Mouse (Mus musculus): Measurements from ENCODE around the gene Lamtor3. TPM values are rescaled to one million over a fixed set of nuclear protein-coding genes. Genes with fewer than 3 reads are reported as not detected.
"Not testable (repeated sequence)": the region's sequence is repeated elsewhere in the genome, so short reads cannot be mapped to it uniquely, and the experiment has no call there.

The Lamtor3 gene
- polyA plus RNA-seq, 1 experiment from 2014 or later = 132 TPM

DNA sequence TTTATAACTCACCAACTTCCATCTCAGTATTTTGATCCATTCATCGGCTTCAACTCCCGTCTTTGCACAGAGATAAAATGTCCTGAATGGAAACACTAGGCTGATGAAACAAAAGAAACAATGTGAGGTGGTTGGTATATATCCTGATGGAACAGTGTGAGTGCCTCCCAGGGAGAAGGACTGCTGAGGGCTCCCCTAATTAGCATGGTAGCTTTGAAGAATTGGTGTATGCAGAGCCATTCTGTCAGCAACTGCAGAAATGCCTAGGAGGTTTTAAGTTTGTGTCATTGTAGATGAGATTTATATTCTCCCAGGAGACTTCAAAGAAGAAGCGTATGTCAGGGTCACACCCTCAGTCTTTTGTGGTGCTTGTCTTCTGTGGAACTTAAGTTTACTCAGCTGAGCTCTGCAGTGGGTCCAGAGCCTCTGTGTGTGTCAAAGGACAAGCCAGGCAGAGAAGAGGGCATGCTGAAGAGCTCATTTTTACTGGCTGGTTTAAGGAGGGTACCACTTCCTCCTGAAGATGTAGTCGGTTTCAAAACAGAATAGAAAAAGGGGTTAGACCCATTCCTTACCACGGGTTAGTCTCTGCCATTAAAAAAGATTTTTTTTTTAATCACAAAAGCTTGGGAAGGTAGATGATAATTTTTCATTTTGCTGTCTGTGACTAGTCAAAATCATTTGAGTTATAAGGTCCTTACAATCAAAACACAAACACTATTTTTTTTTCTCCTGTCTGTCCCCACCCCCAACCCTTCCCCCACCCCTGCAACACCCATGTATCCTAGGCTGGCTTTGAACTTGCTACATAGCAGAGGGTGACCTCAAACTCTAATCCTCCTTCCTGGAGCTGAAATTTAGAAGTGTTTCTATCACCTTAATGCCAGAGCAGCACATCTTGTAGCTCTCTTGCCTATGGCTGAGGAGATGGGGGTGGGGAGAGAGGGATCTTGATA is 17.5 kb downstream of the Lamtor3 start:
- H3K36me3 ChIP-seq = peaks cover 7% of the 10 kb centered on the region
- H3K27me3 ChIP-seq (replicated peaks) = no peaks in the 10 kb centered on the region
- ATAC-seq (ENCODE audit: low FRiP score) = no peak
- WGBS = 15% methylated on average over 5 of the region's 5 CpGs
- no peaks in the 10 kb centered on the region for H3K9me3 ChIP-seq (replicated peaks)
- H3K27ac ChIP-seq (replicated peaks) = no peak overlapping the region
- H3K4me2 ChIP-seq = no peak overlapping the region
- H3K9ac ChIP-seq (replicated peaks) = no peak overlapping the region
- no peak overlapping the region for H3K4me3 ChIP-seq (replicated peaks)
- peaks cover 9% of the 10 kb centered on the region; the same call in 1 of the 2 replicates for H3K4me1 ChIP-seq

DNA sequence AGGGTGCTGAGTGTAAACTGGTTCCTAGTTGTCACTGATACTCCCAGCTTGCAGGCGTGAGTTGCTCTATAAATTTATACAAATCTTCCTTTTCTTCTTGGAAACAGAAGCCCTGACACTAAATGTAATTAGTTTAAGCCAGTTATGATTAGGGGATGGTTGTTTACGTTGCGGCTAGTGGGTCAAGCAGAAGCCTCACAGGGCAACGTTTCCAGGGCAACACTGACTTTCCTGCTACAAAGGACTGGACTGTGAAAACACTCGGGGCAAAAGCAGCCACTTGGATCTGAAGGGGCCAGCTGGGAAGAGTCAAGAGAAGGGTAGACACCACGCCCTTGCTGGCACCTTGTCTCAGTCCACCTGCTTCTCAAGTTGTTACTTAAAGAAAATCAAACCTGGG is 18.2 kb downstream of the Lamtor3 start:
- H3K9me3 ChIP-seq (replicated peaks) = no peaks in the 10 kb centered on the region
- WGBS = 35% methylated on average over 6 of the region's 6 CpGs
- no peak overlapping the region for H3K4me3 ChIP-seq (replicated peaks)
- no peak for ATAC-seq (ENCODE audit: low FRiP score)
- no peaks in the 10 kb centered on the region for H3K27me3 ChIP-seq (replicated peaks)
- H3K27ac ChIP-seq (replicated peaks) = no peak overlapping the region
- peaks cover 9% of the 10 kb centered on the region; the same call in 1 of the 2 replicates for H3K4me1 ChIP-seq
- no peak overlapping the region for H3K9ac ChIP-seq (replicated peaks)
- no peak overlapping the region for H3K4me2 ChIP-seq
- peaks cover 2% of the 10 kb centered on the region for H3K36me3 ChIP-seq

DNA sequence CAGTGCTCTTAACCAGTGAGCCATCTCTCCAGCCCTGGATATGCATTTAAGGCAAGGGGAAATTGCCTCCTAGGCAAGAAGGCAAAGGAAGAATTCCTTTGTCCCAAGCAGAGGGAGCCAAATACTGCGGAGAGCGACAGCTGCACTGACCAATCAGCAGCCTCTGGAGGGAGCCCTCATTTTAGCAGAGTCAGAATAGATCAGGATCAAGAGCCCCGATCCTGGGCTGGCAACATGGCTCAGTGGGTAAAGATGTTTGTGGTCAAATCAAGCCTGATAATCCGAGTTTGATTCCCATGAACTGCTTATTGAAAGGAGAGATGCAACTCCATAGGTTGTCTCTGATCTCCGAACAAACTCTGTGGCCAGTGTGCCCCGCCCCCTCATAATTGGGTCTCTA is 20.3 kb downstream of the Lamtor3 start:
- Histone ChIP-seq H3K4me1 (peaks cover 9% of the 10 kb centered on the region; the same call in 1 of the 2 replicates), H3K27ac (replicated peaks) (no peak overlapping the region), H3K36me3 (no peaks in the 10 kb centered on the region), H3K27me3 (replicated peaks) (no peaks in the 10 kb centered on the region), H3K4me2 (peak overlapping the region; percentile 15; the same call in 1 of the 2 replicates), H3K4me3 (replicated peaks) (no peak overlapping the region), H3K9ac (replicated peaks) (no peak overlapping the region), H3K9me3 (replicated peaks) (no peaks in the 10 kb centered on the region)
- ATAC-seq (ENCODE audit: low FRiP score) = peak; percentile 76; the same call in 1 of the 2 replicates
- 52% methylated on average over 6 of the region's 6 CpGs for WGBS

DNA sequence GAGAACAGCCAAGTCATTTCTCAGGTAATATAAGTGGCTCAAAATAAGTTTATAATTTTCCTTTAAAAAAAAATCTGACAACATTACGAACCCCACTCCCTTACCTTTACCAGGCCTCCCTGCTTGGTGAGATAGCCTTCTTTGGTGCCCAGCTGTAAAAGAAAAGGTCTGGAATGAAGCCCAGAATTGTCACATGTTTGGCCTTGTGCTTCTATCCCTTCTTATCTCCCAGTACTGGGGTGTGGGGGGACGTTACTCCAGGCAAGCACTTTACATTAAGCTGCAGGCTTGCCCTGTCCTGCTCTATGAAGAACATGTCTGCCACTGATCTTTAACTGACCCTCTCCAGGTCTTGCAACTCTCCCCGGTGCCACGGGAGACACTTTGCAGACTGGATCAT is 22.5 kb downstream of the Lamtor3 start:
- no peak overlapping the region for H3K9ac ChIP-seq (replicated peaks)
- H3K4me3 ChIP-seq (replicated peaks) = no peak overlapping the region
- ATAC-seq (ENCODE audit: low FRiP score) = no peak
- no peak overlapping the region for H3K4me2 ChIP-seq
- WGBS = 81% methylated on average over 4 of the region's 4 CpGs
- H3K27ac ChIP-seq (replicated peaks) = no peak overlapping the region
- H3K4me1 ChIP-seq = peaks cover 5% of the 10 kb centered on the region; the same call in 1 of the 2 replicates
- no peaks in the 10 kb centered on the region for H3K27me3 ChIP-seq (replicated peaks)
- H3K36me3 ChIP-seq = no peaks in the 10 kb centered on the region
- no peaks in the 10 kb centered on the region for H3K9me3 ChIP-seq (replicated peaks)

DNA sequence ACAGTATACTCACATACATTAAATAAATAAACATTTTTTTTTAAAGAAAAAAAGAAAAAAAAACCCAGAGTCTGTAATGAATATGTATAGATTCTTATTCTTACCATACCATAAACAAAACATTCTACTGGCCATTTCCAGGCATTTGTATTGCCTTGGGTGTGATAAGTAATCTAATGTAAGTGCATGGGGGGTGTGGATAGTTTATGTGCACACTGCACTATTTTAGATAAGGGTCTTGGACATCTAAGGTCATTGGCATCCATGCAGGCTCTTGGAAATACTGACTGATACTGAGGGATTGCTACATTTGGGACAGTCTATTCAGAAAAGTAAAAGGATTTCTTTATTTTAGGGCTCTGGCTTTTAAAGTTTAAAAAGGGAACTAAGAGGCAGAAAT is 23.2 kb downstream of the Lamtor3 start:
- Histone ChIP-seq H3K9me3 (replicated peaks) (no peaks in the 10 kb centered on the region), H3K36me3 (no peaks in the 10 kb centered on the region), H3K9ac (replicated peaks) (no peak overlapping the region), H3K27me3 (replicated peaks) (no peaks in the 10 kb centered on the region), H3K4me1 (peaks cover 4% of the 10 kb centered on the region; the same call in 1 of the 2 replicates), H3K27ac (replicated peaks) (no peak overlapping the region), H3K4me2 (no peak overlapping the region), H3K4me3 (replicated peaks) (no peak overlapping the region)
- ATAC-seq (ENCODE audit: low FRiP score) = no peak

DNA sequence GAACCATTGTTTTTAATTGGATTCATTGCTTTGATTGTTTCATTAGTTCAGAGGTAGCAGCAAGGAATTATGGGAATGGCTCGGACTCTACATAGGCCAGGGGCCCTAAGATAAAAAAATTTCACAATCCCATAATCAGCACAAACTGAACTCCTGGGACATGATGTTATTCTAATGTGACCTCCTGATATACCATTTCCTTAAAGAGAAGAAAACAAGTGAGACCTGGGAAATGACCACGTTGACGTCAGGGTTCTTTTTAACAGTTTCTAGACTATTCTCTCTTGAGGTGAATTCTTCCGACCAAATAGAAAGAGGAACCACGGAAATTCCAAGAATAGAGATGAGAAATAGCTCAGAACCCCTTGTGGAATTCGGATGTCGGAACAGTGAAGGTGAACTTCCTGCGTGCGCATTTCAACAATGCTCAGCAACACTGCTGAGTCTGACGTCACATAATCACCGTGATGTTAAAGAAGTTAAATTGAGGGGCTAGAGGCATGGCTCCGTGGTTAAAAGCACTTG is 23.9 kb downstream of the Lamtor3 start:
- no peaks in the 10 kb centered on the region for H3K36me3 ChIP-seq
- H3K27ac ChIP-seq (replicated peaks) = no peak overlapping the region
- 92% methylated on average over 12 of the region's 12 CpGs for whole genome bisulfite sequencing
- H3K4me3 ChIP-seq (replicated peaks) = no peak overlapping the region
- H3K27me3 ChIP-seq (replicated peaks) = no peaks in the 10 kb centered on the region
- no peak overlapping the region for H3K9ac ChIP-seq (replicated peaks)
- H3K4me1 ChIP-seq = no peaks in the 10 kb centered on the region
- H3K9me3 ChIP-seq (replicated peaks) = no peaks in the 10 kb centered on the region
- H3K4me2 ChIP-seq = no peak overlapping the region
- ATAC-seq (ENCODE audit: low FRiP score) = no peak

DNA sequence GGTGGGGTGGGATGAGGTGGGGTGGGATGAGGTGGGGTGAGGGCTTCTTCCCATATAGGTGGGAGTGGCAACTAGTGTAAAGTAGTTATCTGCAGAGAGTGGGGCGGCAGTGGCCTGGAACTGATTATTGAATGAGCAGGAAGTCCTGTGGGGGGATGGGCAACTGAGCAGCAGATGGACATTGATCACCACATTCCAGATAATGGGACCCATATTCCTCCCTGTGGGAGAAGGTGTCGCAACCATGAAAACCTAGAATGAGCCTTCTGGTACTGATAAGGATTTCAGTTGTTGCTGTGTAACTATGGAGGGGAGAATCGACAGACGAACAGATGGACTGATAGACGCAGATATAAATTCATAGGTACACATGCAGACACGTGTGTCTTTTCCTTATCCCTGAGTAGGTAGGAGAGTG is 25.4 kb downstream of the Lamtor3 start:
- WGBS = 89% methylated on average over 6 of the region's 6 CpGs
- no peak overlapping the region for H3K9ac ChIP-seq (replicated peaks)

DNA sequence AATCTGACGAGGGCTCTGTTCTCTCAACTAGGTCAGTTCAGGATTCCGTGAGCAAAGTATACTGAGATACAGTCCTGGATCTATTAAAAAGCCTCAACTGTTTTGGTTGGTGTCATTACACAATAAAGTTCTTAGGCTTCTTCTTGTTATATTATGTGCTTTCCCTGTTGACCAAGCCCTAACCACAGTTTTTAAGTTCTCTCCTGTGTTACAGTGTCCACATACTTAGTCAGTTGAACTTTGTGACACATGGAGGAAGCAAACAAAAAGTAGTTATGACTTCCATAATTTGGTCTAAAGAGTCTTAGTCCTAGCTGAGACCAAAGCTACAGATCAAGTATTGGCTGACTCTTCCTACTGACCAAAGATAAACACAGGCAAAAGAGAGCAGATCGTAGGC is 28.5 kb downstream of the Lamtor3 start:
- Histone ChIP-seq H3K4me3 (replicated peaks) (no peak overlapping the region), H3K4me2 (no peak overlapping the region), H3K27ac (replicated peaks) (no peak overlapping the region), H3K4me1 (peaks cover 1% of the 10 kb centered on the region), H3K36me3 (no peaks in the 10 kb centered on the region), H3K9me3 (replicated peaks) (no peaks in the 10 kb centered on the region), H3K27me3 (replicated peaks) (no peaks in the 10 kb centered on the region), H3K9ac (replicated peaks) (no peak overlapping the region)
- WGBS = 91% methylated on average over 3 of the region's 3 CpGs
- ATAC-seq (ENCODE audit: low FRiP score) = no peak

More for the DNA sequence above, 25.4 kb downstream of the Lamtor3 start:
- H3K36me3 ChIP-seq = no peaks in the 10 kb centered on the region
- H3K27ac ChIP-seq (replicated peaks) = no peak overlapping the region
- no peaks in the 10 kb centered on the region for H3K9me3 ChIP-seq (replicated peaks)
- H3K4me1 ChIP-seq = no peaks in the 10 kb centered on the region
- ATAC-seq (ENCODE audit: low FRiP score) = no peak
- no peaks in the 10 kb centered on the region for H3K27me3 ChIP-seq (replicated peaks)
- H3K4me3 ChIP-seq (replicated peaks) = no peak overlapping the region
- H3K4me2 ChIP-seq = no peak overlapping the region

DNA sequence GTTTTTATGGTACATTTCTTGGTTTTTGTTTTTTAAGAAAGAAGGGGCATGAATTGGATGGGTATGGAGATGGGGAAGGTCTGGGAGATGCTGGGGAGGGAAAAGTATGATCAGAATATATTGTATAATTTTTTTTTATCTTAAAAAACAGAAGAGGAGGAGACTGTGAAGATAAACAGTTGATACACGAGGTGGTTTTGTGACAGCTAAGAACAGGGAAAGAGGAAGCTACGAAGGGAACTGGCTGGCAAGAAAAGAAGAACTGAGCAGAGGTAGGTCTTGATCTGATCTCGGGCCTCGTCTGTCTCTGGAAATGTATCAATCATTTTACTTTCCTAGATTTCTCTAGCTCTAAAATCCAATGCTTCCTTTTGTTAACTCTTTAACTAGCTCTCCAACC is 29.2 kb downstream of the Lamtor3 start:
- ATAC-seq (ENCODE audit: low FRiP score) = no peak
- H3K9me3 ChIP-seq (replicated peaks) = no peaks in the 10 kb centered on the region
- WGBS = 92% methylated on average over 4 of the region's 4 CpGs
- peaks cover 8% of the 10 kb centered on the region for H3K4me1 ChIP-seq
- no peaks in the 10 kb centered on the region for H3K27me3 ChIP-seq (replicated peaks)
- no peak overlapping the region for H3K9ac ChIP-seq (replicated peaks)
- H3K4me2 ChIP-seq = no peak overlapping the region
- H3K27ac ChIP-seq (replicated peaks) = no peak overlapping the region
- H3K4me3 ChIP-seq (replicated peaks) = no peak overlapping the region
- H3K36me3 ChIP-seq = no peaks in the 10 kb centered on the region

DNA sequence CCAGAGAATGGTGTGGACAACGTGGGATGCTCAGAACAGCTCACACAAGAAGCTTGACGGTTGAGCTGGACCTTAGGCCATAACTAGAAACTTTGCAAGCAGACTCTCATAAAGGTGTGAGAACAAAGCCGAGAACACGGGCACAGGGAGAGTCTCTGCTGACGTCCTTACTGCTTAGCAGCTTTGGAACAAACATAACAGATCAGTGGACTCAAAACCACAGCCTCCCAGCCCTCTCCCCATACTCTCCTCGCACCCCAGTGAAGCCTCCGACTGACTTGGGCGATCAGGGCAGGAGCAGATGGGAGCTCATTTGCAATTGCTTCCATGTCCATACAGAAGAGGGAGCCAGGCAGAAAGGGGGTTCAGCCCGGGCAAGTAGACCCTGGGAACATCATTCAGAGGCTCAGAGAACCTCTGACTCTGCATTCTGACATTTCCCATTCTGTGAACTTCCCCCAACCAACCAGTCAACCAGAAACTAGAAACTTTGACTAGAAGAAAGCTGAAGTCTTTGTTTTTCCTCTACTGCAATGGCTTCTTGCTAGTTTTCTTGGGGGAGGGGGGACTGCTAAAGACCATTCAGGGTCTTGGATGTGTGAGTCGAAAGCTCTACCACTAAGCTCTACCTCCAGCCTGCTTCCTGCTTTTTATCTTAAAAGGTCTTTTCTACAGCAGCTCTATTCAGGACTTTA is 32.0 kb downstream of the Lamtor3 start:
- Histone ChIP-seq H3K27me3 (replicated peaks) (no peaks in the 10 kb centered on the region), H3K9ac (replicated peaks) (no peak overlapping the region), H3K4me2 (no peak overlapping the region), H3K36me3 (no peaks in the 10 kb centered on the region), H3K4me1 (peaks cover 12% of the 10 kb centered on the region), H3K27ac (replicated peaks) (no peak overlapping the region), H3K4me3 (replicated peaks) (no peak overlapping the region), H3K9me3 (replicated peaks) (no peaks in the 10 kb centered on the region)
- WGBS = 79% methylated on average over 10 of the region's 10 CpGs
- no peak for ATAC-seq (ENCODE audit: low FRiP score)

DNA sequence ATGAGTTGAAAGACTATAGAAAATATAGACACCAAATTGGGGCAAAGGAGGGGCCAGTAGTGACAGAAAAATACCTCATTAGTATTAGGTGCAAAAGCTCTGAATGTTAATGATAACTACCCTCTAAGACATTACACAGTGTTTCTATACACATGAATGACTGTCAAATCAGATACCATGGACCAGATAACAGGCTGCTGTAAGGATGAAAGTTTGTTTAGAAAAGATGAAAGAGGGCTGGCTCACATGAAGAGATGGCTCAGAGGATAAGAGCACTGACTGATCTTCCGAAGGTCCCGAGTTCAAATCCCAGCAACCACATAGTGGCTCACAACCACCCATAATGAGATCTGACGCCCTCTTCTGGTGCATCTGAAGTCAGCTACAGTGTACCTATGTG is 33.0 kb downstream of the Lamtor3 start:
- not testable (repeated sequence) for H3K9me3 ChIP-seq (replicated peaks); H3K4me2 ChIP-seq; H3K27ac ChIP-seq (replicated peaks); H3K4me3 ChIP-seq (replicated peaks); H3K27me3 ChIP-seq (replicated peaks); H3K36me3 ChIP-seq; H3K9ac ChIP-seq (replicated peaks); ATAC-seq (ENCODE audit: low FRiP score)
- 88% methylated on average over 3 of the region's 3 CpGs for WGBS
- peaks cover 16% of the 10 kb centered on the region for H3K4me1 ChIP-seq

Measured in neural tube, embryonic 15.5 days (tissue).